Mouse (Mus musculus) megakaryocyte, embryonic 14.5 days (primary cell): ENCODE results near the gene Ccdc30.

Experiments
- FLI1 ChIP-seq: IDR thresholded peaks from 2 replicates; pipeline ENCODE4 v1.6.1; 2012; ENCODE audit warnings: low read length, inconsistent platforms, mixed read lengths
- GATA1 ChIP-seq: IDR thresholded peaks from 3 replicates; pipeline ENCODE4 v1.6.1; 2012; ENCODE audit warnings: mixed read lengths, low read length, inconsistent platforms, borderline replicate concordance

DNA sequence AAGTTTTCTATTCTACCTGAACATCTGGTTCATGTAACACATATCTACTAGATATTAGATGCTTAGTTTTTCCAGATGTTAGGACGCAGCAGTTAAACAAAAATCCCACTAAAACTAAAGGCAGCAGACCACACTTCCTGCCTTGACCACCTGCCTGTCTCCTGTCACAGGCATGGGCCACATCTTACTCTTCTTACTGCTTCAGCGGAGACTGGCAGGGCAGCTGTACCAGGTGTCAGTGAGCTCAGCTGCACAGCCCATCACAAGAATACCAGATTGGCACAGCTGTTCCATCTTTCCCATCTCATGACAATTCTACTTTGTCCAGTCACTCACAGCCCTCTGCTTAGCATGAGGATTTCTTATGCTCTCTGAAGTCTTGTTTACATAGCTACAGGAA lies 118.0 kb downstream of the Ccdc30 start:
- TF ChIP-seq GATA1: no peak
- no peak for TF ChIP-seq FLI1
